Mouse (Mus musculus): ENCODE results near the gene Peg10. TPM values are rescaled to one million over a fixed set of nuclear protein-coding genes. Genes with fewer than 3 reads are reported as not detected.
"Not testable (repeated sequence)": the region's sequence is repeated elsewhere in the genome, so short reads cannot be mapped to it uniquely, and the experiment has no call there.

Peg10 gene
- total RNA-seq, 1 experiment, result 225 TPM

DNA sequence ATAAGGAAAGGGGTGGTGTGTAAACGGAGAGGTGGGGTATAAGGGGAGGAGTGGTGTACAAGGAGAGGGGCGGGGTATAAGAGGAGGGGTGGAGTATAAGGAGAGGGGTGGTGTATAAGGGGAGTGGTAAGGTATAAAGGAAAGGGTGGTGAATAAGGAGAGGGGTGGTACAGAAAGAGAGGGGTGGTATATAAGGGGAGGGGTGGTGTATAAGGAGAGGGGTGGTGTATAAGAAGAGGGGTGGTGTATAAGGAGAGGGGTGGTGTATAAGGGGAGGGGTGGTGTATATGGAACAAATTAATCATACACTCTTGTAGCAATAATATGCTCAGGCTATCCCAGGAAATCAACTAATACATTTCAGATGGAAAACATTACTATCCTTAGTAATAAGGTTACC, 15.1 kb downstream of the Peg10 start:
- no peaks in the 10 kb centered on the region for H3K9me3 ChIP-seq (ENCODE audit: control insufficient read depth, insufficient read depth, low read depth, low read length)
- H3K4me1 ChIP-seq (ENCODE audit: control insufficient read depth in 2 of 2, insufficient read depth in 2 of 2, low read length in 2 of 2, poor library complexity in 1 of 2), result no peaks in the 10 kb centered on the region
- no peak overlapping the region for H3K9ac ChIP-seq (ENCODE audit: insufficient read depth, low read depth, low read length, poor library complexity, severe bottlenecking)
- in situ Hi-C loops (cut with MboI; ENCODE audit: low sequenced_read_pairs in 2 of 2, unreplicated experiment in 2 of 2), result no loop called here
- H3K4me3 ChIP-seq (ENCODE audit: insufficient read depth in 1 of 2, low read depth in 1 of 2, low read length in 2 of 2, poor library complexity in 1 of 2, severe bottlenecking in 1 of 2), result no peak overlapping the region
- TF ChIP-seq ZNF384 (IDR thresholded peaks at IDR 0.05; ENCODE audit: low read depth, low read length), result no peak
- TF ChIP-seq ZC3H11A (IDR thresholded peaks at IDR 0.05; ENCODE audit: borderline replicate concordance, low read depth, low read length), result no peak
- TF ChIP-seq CHD2 (IDR thresholded peaks at IDR 0.05; ENCODE audit: low read depth, low read length), result no peak
- no peak for TF ChIP-seq MAFK (IDR thresholded peaks at IDR 0.05; ENCODE audit: insufficient read depth, low read depth, low read length)
- TF ChIP-seq HCFC1 (IDR thresholded peaks at IDR 0.05; ENCODE audit: borderline replicate concordance, insufficient read depth, low read length), result no peak
- no peaks in the 10 kb centered on the region for H3K36me3 ChIP-seq (ENCODE audit: control insufficient read depth, insufficient read depth, low read length, poor library complexity, severe bottlenecking)
- no peak overlapping the region for H3K27ac ChIP-seq (ENCODE audit: insufficient read depth, low read depth, low read length, poor library complexity, severe bottlenecking)
- DNase-seq (ENCODE audit: low read depth, low spot score), result no peak

DNA sequence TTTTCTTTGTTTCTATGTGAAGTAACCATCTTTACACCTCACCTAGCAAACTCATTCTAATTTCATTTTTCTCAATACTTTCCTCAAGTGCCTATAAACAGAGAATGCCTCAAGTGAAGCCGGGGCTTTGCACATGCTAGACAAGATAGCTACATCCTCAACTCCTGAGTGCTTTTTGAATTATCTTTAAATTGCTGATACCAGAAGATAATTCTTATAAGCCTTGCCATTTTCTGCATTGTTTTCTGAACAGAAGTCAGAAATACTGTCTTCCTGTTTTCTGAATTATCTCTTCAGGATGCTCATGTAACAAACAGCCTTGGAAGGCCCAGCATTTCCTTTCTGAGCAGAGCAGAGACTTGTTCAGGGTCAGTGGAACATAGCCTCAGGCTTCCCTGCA, 49.2 kb downstream of the Peg10 start:
- no peak overlapping the region for H3K9ac ChIP-seq (ENCODE audit: insufficient read depth, low read depth, low read length, poor library complexity, severe bottlenecking)
- no peak overlapping the region for H3K27ac ChIP-seq (ENCODE audit: insufficient read depth, low read depth, low read length, poor library complexity, severe bottlenecking)
- no peak for DNase-seq (ENCODE audit: low read depth, low spot score)
- in situ Hi-C loops (cut with MboI; ENCODE audit: low sequenced_read_pairs in 2 of 2, unreplicated experiment in 2 of 2), result no loop called here
- H3K36me3 ChIP-seq (ENCODE audit: control insufficient read depth, insufficient read depth, low read length, poor library complexity, severe bottlenecking), result no peaks in the 10 kb centered on the region
- no peaks in the 10 kb centered on the region for H3K4me1 ChIP-seq (ENCODE audit: control insufficient read depth in 2 of 2, insufficient read depth in 2 of 2, low read length in 2 of 2, poor library complexity in 1 of 2)
- H3K4me3 ChIP-seq (ENCODE audit: insufficient read depth in 1 of 2, low read depth in 1 of 2, low read length in 2 of 2, poor library complexity in 1 of 2, severe bottlenecking in 1 of 2), result no peak overlapping the region
- no peak for TF ChIP-seq ZNF384 (IDR thresholded peaks at IDR 0.05; ENCODE audit: low read depth, low read length)
- no peak for TF ChIP-seq HCFC1 (IDR thresholded peaks at IDR 0.05; ENCODE audit: borderline replicate concordance, insufficient read depth, low read length)
- TF ChIP-seq CHD2 (IDR thresholded peaks at IDR 0.05; ENCODE audit: low read depth, low read length), result no peak
- no peak for TF ChIP-seq ZC3H11A (IDR thresholded peaks at IDR 0.05; ENCODE audit: borderline replicate concordance, low read depth, low read length)
- TF ChIP-seq MAFK (IDR thresholded peaks at IDR 0.05; ENCODE audit: insufficient read depth, low read depth, low read length), result no peak
- no peaks in the 10 kb centered on the region for H3K9me3 ChIP-seq (ENCODE audit: control insufficient read depth, insufficient read depth, low read depth, low read length)

DNA sequence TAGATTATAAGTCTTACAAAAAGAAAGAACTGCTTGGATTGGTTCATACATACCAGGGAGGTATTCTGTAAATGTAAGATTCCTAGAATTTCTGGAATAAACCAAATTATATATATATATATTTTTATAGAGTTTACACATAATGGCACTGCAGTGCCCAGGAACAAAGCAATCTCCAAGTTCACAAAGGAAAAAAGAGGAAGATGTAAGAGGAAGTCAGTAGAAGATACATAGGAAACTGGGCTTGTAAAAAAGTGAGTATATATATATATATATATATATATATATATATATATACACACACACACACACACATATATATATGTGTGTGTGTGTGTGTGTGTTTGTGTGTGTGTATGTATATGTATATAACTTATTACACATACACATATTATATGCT, 50.2 kb downstream of the Peg10 start:
- H3K9me3 ChIP-seq (ENCODE audit: control insufficient read depth, insufficient read depth, low read depth, low read length); H3K4me1 ChIP-seq (ENCODE audit: control insufficient read depth in 2 of 2, insufficient read depth in 2 of 2, low read length in 2 of 2, poor library complexity in 1 of 2); H3K36me3 ChIP-seq (ENCODE audit: control insufficient read depth, insufficient read depth, low read length, poor library complexity, severe bottlenecking); H3K27ac ChIP-seq (ENCODE audit: insufficient read depth, low read depth, low read length, poor library complexity, severe bottlenecking); in situ Hi-C loops (cut with MboI; ENCODE audit: low sequenced_read_pairs in 2 of 2, unreplicated experiment in 2 of 2); DNase-seq (ENCODE audit: low read depth, low spot score); H3K9ac ChIP-seq (ENCODE audit: insufficient read depth, low read depth, low read length, poor library complexity, severe bottlenecking); H3K4me3 ChIP-seq (ENCODE audit: insufficient read depth in 1 of 2, low read depth in 1 of 2, low read length in 2 of 2, poor library complexity in 1 of 2, severe bottlenecking in 1 of 2): not testable (repeated sequence)

DNA sequence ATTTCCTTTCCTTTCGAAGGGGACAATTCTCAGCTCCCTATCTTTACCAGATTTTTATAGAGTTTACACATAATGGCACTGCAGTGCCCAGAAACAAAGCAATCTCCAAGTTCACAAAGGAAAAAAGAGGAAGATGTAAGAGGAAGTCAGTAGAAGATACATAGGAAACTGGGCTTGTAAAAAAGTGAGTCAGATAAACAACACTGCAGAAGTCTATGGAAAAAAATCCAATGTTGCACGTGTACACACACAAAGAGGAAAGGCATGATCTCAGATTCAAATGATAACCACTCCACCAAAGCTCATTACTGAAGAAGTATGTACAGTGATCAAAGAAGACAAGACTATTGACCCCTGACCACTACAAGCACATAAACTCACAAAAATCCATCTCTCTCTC, 51.3 kb downstream of the Peg10 start:
- H3K36me3 ChIP-seq (ENCODE audit: control insufficient read depth, insufficient read depth, low read length, poor library complexity, severe bottlenecking), result no peaks in the 10 kb centered on the region
- in situ Hi-C loops (cut with MboI; ENCODE audit: low sequenced_read_pairs in 2 of 2, unreplicated experiment in 2 of 2), result no loop called here
- TF ChIP-seq HCFC1 (IDR thresholded peaks at IDR 0.05; ENCODE audit: borderline replicate concordance, insufficient read depth, low read length) (no peak), ZC3H11A (IDR thresholded peaks at IDR 0.05; ENCODE audit: borderline replicate concordance, low read depth, low read length) (no peak), ZNF384 (IDR thresholded peaks at IDR 0.05; ENCODE audit: low read depth, low read length) (no peak), MAFK (IDR thresholded peaks at IDR 0.05; ENCODE audit: insufficient read depth, low read depth, low read length) (no peak), CHD2 (IDR thresholded peaks at IDR 0.05; ENCODE audit: low read depth, low read length) (no peak)
- H3K27ac ChIP-seq (ENCODE audit: insufficient read depth, low read depth, low read length, poor library complexity, severe bottlenecking), result no peak overlapping the region
- no peaks in the 10 kb centered on the region for H3K4me1 ChIP-seq (ENCODE audit: control insufficient read depth in 2 of 2, insufficient read depth in 2 of 2, low read length in 2 of 2, poor library complexity in 1 of 2)
- no peak for DNase-seq (ENCODE audit: low read depth, low spot score)
- H3K4me3 ChIP-seq (ENCODE audit: insufficient read depth in 1 of 2, low read depth in 1 of 2, low read length in 2 of 2, poor library complexity in 1 of 2, severe bottlenecking in 1 of 2), result no peak overlapping the region
- no peak overlapping the region for H3K9ac ChIP-seq (ENCODE audit: insufficient read depth, low read depth, low read length, poor library complexity, severe bottlenecking)
- H3K9me3 ChIP-seq (ENCODE audit: control insufficient read depth, insufficient read depth, low read depth, low read length), result no peaks in the 10 kb centered on the region

DNA sequence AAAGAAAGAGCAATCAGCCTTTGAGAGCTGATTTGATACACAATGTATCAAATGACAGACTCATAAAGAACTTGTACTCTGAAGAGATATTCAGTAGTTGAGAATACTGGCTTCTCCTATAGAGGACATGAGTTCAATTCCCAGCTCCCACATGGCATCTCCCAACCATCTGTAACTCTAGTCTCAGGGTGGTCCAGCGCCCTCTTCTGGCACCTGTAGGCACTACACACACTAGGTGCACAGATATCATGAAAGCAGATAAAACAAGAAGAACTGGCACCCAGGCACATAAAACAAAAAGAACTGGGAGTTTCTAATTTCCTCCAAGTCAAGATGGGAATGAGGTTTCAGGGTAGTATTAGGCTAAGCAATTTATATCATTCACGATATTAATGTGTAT, 52.3 kb downstream of the Peg10 start:
- TF ChIP-seq MAFK (IDR thresholded peaks at IDR 0.05; ENCODE audit: insufficient read depth, low read depth, low read length) (no peak), ZC3H11A (IDR thresholded peaks at IDR 0.05; ENCODE audit: borderline replicate concordance, low read depth, low read length) (peak; percentile 39; the same call in 1 of the 2 replicates), HCFC1 (IDR thresholded peaks at IDR 0.05; ENCODE audit: borderline replicate concordance, insufficient read depth, low read length) (no peak), CHD2 (IDR thresholded peaks at IDR 0.05; ENCODE audit: low read depth, low read length) (no peak), ZNF384 (IDR thresholded peaks at IDR 0.05; ENCODE audit: low read depth, low read length) (no peak)
- in situ Hi-C loops (cut with MboI; ENCODE audit: low sequenced_read_pairs in 2 of 2, unreplicated experiment in 2 of 2), result no loop called here
- Histone ChIP-seq H3K36me3 (ENCODE audit: control insufficient read depth, insufficient read depth, low read length, poor library complexity, severe bottlenecking) (no peaks in the 10 kb centered on the region), H3K27ac (ENCODE audit: insufficient read depth, low read depth, low read length, poor library complexity, severe bottlenecking) (no peak overlapping the region), H3K9me3 (ENCODE audit: control insufficient read depth, insufficient read depth, low read depth, low read length) (no peaks in the 10 kb centered on the region), H3K4me3 (ENCODE audit: insufficient read depth in 1 of 2, low read depth in 1 of 2, low read length in 2 of 2, poor library complexity in 1 of 2, severe bottlenecking in 1 of 2) (no peak overlapping the region), H3K4me1 (ENCODE audit: control insufficient read depth in 2 of 2, insufficient read depth in 2 of 2, low read length in 2 of 2, poor library complexity in 1 of 2) (no peaks in the 10 kb centered on the region), H3K9ac (ENCODE audit: insufficient read depth, low read depth, low read length, poor library complexity, severe bottlenecking) (no peak overlapping the region)
- DNase-seq (ENCODE audit: low read depth, low spot score), result no peak

Measured in ES-E14 (cell line).